Comparison of ENCODE assay signal across 8 mouse cellular contexts in the genomic region with DNA sequence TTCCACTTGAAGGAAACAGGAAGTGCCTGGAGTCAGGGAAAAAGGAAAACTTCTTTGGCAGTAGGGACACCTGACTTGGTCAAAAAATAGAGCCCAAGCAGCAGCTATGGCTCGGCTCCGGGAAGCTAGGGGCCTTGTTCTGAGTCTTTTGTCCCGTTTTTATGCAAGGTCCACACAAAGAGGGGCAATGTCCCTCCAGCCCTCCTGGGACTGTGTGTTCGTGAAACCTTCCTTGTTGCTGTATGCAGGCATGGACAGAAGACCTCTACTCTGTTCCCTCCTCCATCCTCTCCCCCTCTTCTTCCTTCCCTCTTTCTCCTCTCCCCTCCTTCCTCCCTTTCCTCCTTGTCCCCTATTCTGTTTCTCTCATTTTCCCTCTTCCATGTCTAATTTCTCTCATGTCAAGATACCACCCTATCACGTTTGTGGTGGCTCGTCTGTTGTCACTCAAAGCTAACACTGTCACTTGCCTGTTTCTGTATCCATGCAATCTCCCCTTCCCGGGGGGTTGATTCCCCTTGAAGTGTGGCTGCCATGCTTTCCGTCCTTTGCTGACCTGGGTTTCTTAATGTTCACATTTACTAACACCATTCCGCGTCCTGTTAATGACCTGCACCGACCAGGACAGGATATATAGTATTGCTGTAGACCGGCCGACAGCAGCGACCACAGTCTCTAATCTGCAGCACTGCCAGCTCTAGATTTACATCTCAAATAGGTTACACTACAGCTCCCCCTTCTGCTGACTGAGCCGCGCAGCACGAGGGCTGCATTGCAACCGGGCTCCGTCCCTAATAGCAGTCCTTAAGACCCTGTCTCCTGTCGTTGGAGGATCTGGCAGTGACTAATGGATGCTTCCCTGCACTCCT.
DNase-seq lines count a peak whose midpoint lies in the region; ATAC-seq and TF ChIP-seq lines count a peak whose summit lies in the region.

No protein-coding gene starts in this region.

- ATAC-seq in Patski = peak; percentile 69
- ATAC-seq in hindbrain, embryonic 13.5 days (ENCODE audit: low FRiP score) = peak; percentile 83
- ATAC-seq in lung, embryonic 16.5 days (ENCODE audit: low read depth) = peak; percentile 88
- no peak for ATAC-seq in activated CD4-positive, CD25-positive, alpha-beta regulatory T cell, adult 4 months

- peaks cover 21% of the 10 kb centered on the region for H3K4me1 ChIP-seq in hindbrain, embryonic 13.5 days (replicated peaks)
- H3K4me1 ChIP-seq in lung, embryonic 16.5 days (replicated peaks; ENCODE audit: control insufficient read depth, insufficient read depth, low read length) = peaks cover 49% of the 10 kb centered on the region

- H3K9ac ChIP-seq in hindbrain, embryonic 13.5 days = peak overlapping the region; percentile 53; the same call in 1 of the 2 replicates
- H3K9ac ChIP-seq in lung, embryonic 16.5 days (ENCODE audit: low read length) = peak overlapping the region; percentile 16

- no peak for DNase-seq in Patski (ENCODE audit: low read depth, low spot score)
- DNase-seq in cerebellum, adult 9-10 months = peak; percentile 26
- DNase-seq in frontal cortex, adult 2 months (ENCODE audit: extremely low spot score in 1 of 2, low spot score in 1 of 2) = peak; percentile 14 to 74
- DNase-seq in layer of hippocampus, postnatal 25 days (ENCODE audit: extremely low spot score in 1 of 2, low spot score in 1 of 2) = peak; percentile 30 to 64
- DNase-seq in ovary, postnatal 36 days (ENCODE audit: low spot score) = peak; percentile 64

- in situ Hi-C loops in Patski (cut with MboI; ENCODE audit: low pct_unique_long_range_greater_than_20kb) = loop anchor here (10.0 to 25.0 kb wide), 2 partner anchors 223 to 729 kb away; no protein-coding TSS in a partner anchor

- POLR2A ChIA-PET in Patski (lab: Charles Lee) = interaction anchor here (0.7 to 1.9 kb wide), 4 partner anchors 12 to 822 kb away, joined by 3 to 7 read pairs (median 6); no protein-coding TSS in a partner anchor

- H3K4me2 ChIP-seq in hindbrain, embryonic 13.5 days = peak overlapping the region; percentile 50
- H3K4me2 ChIP-seq in lung, embryonic 16.5 days (ENCODE audit: low read depth, low read length) = peak overlapping the region; percentile 47

- CTCF ChIA-PET in Patski (lab: Charles Lee) = interaction anchor here (0.8 to 5.7 kb wide), 9 partner anchors 12 to 239 kb away, joined by 3 to 38 read pairs (median 4); no protein-coding TSS in a partner anchor

- peak; percentile 86 for TF ChIP-seq CTCF in Patski (IDR thresholded peaks at IDR 0.05)

- H3K4me3 ChIP-seq in hindbrain, embryonic 13.5 days = peak overlapping the region; percentile 30
- peak overlapping the region; percentile 17 for H3K4me3 ChIP-seq in lung, embryonic 16.5 days (ENCODE audit: low read length)

- WGBS in hindbrain, embryonic 13.5 days = under 1% methylated on average over 20 of the region's 20 CpGs
- 2% methylated on average over 20 of the region's 20 CpGs for WGBS in lung, embryonic 16.5 days

- H3K36me3 ChIP-seq in hindbrain, embryonic 13.5 days = no peaks in the 10 kb centered on the region
- H3K36me3 ChIP-seq in lung, embryonic 16.5 days (ENCODE audit: control insufficient read depth, insufficient read depth, low read length) = no peaks in the 10 kb centered on the region

- H3K9me3 ChIP-seq in hindbrain, embryonic 13.5 days = no peaks in the 10 kb centered on the region
- no peaks in the 10 kb centered on the region for H3K9me3 ChIP-seq in lung, embryonic 16.5 days (ENCODE audit: control insufficient read depth, low read length)

- H3K27ac ChIP-seq in hindbrain, embryonic 13.5 days = peak overlapping the region; percentile 2
- H3K27ac ChIP-seq in lung, embryonic 16.5 days (ENCODE audit: low read length) = peak overlapping the region; percentile 76

- H3K27me3 ChIP-seq in Patski = no peaks in the 10 kb centered on the region
- H3K27me3 ChIP-seq in hindbrain, embryonic 13.5 days = peaks cover 10% of the 10 kb centered on the region
- H3K27me3 ChIP-seq in lung, embryonic 16.5 days (ENCODE audit: control insufficient read depth, insufficient read depth, low read depth, low read length) = no peaks in the 10 kb centered on the region
